Mouse (Mus musculus): Measurements from ENCODE around the gene Itgae. TPM values are rescaled to one million over a fixed set of nuclear protein-coding genes. Genes with fewer than 3 reads are reported as not detected.

The Itgae gene
- total RNA-seq (2014; rRNA removed): 0.05 TPM in 1 of 2 replicates, not detected in the other
- 0.09 and 0.10 TPM in 2 replicates for polyA plus RNA-seq (2015; fragmentation: Nextera tagmentation; extraction: Ambion mirVana)

- H3K4me2 ChIP-seq (ENCODE audit: low read depth, low read length, poor library complexity, severe bottlenecking): no peak within 1 kb of the TSS
- TF ChIP-seq CTCF (IDR thresholded peaks at IDR 0.05): no peak
- no peak within 1 kb of the TSS for H3K4me3 ChIP-seq (ENCODE audit: low read depth, low read length)
- ATAC-seq (ENCODE audit: low FRiP score) (no peak), DNase-seq (ENCODE audit: low spot score) (no peak)
- H3K27ac ChIP-seq (ENCODE audit: low read depth, low read length): no peak within 1 kb of the TSS
- H3K9ac ChIP-seq (replicated peaks; ENCODE audit: low read length, poor library complexity, severe bottlenecking): no peak within 1 kb of the TSS
- H3K9me3 ChIP-seq (ENCODE audit: low read length): no peaks in the 10 kb centered on the region
- H3K36me3 ChIP-seq (ENCODE audit: insufficient read depth, low read length): no peaks in the 10 kb centered on the region
- no peaks in the 10 kb centered on the region for H3K4me1 ChIP-seq (ENCODE audit: insufficient read depth, low read length)
- no peaks in the 10 kb centered on the region for H3K27me3 ChIP-seq (ENCODE audit: insufficient read depth, low read length)
- 80% methylated on average over 4 of the region's 4 CpGs for WGBS
Measured at GRCm38 (mm10) chr11:73090283-73090682, at the start of gene Itgae. Gene Itgae, plus strand, starts transcription at chr11:73090583.

DNA sequence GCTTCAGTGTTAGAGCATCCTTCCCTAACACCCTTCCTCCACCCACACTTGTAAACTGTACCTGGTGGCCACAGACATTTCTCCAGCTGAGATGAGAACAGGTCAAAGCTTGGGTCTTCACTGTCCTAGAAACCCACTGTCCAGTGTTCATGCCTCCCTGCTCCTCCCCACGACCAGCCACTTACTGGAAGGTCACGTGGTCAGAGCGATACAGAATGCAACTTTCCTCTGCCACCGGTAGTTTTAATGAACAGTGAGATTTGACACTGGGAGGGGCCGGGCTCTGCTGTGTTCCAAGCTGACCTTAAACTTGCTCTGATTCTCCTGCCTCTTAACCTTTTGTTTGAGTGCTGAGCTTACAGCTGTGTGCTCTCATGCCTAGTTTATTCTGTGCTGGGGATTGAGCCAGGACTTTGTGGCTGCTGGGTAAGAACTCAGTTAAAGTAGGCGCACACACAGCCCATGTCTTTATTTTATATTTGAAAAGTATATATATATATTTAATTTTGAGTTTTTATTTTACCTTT lies 46.1 kb upstream of the Itgae start:
- H3K4me3 ChIP-seq (ENCODE audit: low read depth, low read length): no peak overlapping the region
- DNase-seq (ENCODE audit: low spot score) (no peak), ATAC-seq (ENCODE audit: low FRiP score) (no peak)
- 67% methylated on average over 6 of the region's 6 CpGs for WGBS
- H3K9ac ChIP-seq (replicated peaks; ENCODE audit: low read length, poor library complexity, severe bottlenecking): no peak overlapping the region
- H3K36me3 ChIP-seq (ENCODE audit: insufficient read depth, low read length): peaks cover 16% of the 10 kb centered on the region
- no peak overlapping the region for H3K27ac ChIP-seq (ENCODE audit: low read depth, low read length)
- H3K9me3 ChIP-seq (ENCODE audit: low read length): no peaks in the 10 kb centered on the region
- H3K4me1 ChIP-seq (ENCODE audit: insufficient read depth, low read length): no peaks in the 10 kb centered on the region; the same call in 1 of the 2 replicates
- no peaks in the 10 kb centered on the region for H3K27me3 ChIP-seq (ENCODE audit: insufficient read depth, low read length)
- H3K4me2 ChIP-seq (ENCODE audit: low read depth, low read length, poor library complexity, severe bottlenecking): no peak overlapping the region
- TF ChIP-seq CTCF (IDR thresholded peaks at IDR 0.05): no peak

GRCm38 (mm10) chr11:73044789-73045188 lies 45.6 kb upstream of the Itgae start:
- Histone ChIP-seq H3K36me3 (ENCODE audit: insufficient read depth, low read length) (peaks cover 16% of the 10 kb centered on the region), H3K4me3 (ENCODE audit: low read depth, low read length) (no peak overlapping the region), H3K27ac (ENCODE audit: low read depth, low read length) (no peak overlapping the region), H3K9ac (replicated peaks; ENCODE audit: low read length, poor library complexity, severe bottlenecking) (no peak overlapping the region), H3K4me1 (ENCODE audit: insufficient read depth, low read length) (no peaks in the 10 kb centered on the region; the same call in 1 of the 2 replicates), H3K4me2 (ENCODE audit: low read depth, low read length, poor library complexity, severe bottlenecking) (no peak overlapping the region), H3K27me3 (ENCODE audit: insufficient read depth, low read length) (no peaks in the 10 kb centered on the region), H3K9me3 (ENCODE audit: low read length) (no peaks in the 10 kb centered on the region)
- TF ChIP-seq CTCF (IDR thresholded peaks at IDR 0.05): no peak
- 80% methylated on average over 4 of the region's 4 CpGs for WGBS
- ATAC-seq (ENCODE audit: low FRiP score) (no peak), DNase-seq (ENCODE audit: low spot score) (no peak)

DNA sequence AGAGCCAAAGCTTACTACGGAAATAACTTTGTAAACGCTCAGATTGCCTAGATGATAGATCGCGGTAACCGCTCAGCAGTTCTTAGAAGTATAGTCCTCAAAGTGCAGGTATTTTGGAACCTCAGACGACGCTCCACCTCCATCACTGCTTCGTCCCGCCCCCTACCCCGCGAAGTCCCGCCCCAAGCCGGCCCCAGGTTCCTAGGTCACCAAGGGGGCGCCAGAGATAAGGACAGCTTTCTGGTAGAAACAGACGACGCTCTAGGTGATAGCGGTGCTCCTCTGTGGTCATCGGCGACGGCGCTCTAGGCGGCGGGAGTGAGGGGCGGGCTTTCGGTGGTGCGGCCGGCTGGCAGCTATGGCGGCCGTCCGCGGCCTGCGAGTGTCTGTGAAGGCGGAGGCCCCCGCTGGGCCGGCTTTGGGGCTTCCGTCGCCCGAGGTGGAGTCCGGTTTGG lies 42.8 kb upstream of the Itgae start, which contains the start of gene Ncbp3:
Gene Ncbp3 (plus strand): TSS at position 242 of the 455 bp plus-strand sequence.
- H3K4me2 ChIP-seq (ENCODE audit: low read depth, low read length, poor library complexity, severe bottlenecking): peak within 1 kb of the TSS; percentile 74
- peak within 1 kb of the TSS; percentile 97 for H3K4me3 ChIP-seq (ENCODE audit: low read depth, low read length)
- H3K4me1 ChIP-seq (ENCODE audit: insufficient read depth, low read length): no peaks in the 10 kb centered on the region; the same call in 1 of the 2 replicates
- H3K36me3 ChIP-seq (ENCODE audit: insufficient read depth, low read length): peaks cover 6% of the 10 kb centered on the region
- peak; percentile 93 for ATAC-seq (ENCODE audit: low FRiP score)
- H3K27ac ChIP-seq (ENCODE audit: low read depth, low read length): peak within 1 kb of the TSS; percentile 86
- peak; percentile 98 for DNase-seq (ENCODE audit: low spot score)
- H3K9me3 ChIP-seq (ENCODE audit: low read length): no peaks in the 10 kb centered on the region
- peak within 1 kb of the TSS; percentile 96 for H3K9ac ChIP-seq (replicated peaks; ENCODE audit: low read length, poor library complexity, severe bottlenecking)
- under 1% methylated on average over 37 of the region's 39 CpGs for WGBS
- peak; percentile 86 for TF ChIP-seq CTCF (IDR thresholded peaks at IDR 0.05)
- no peaks in the 10 kb centered on the region for H3K27me3 ChIP-seq (ENCODE audit: insufficient read depth, low read length)

DNA sequence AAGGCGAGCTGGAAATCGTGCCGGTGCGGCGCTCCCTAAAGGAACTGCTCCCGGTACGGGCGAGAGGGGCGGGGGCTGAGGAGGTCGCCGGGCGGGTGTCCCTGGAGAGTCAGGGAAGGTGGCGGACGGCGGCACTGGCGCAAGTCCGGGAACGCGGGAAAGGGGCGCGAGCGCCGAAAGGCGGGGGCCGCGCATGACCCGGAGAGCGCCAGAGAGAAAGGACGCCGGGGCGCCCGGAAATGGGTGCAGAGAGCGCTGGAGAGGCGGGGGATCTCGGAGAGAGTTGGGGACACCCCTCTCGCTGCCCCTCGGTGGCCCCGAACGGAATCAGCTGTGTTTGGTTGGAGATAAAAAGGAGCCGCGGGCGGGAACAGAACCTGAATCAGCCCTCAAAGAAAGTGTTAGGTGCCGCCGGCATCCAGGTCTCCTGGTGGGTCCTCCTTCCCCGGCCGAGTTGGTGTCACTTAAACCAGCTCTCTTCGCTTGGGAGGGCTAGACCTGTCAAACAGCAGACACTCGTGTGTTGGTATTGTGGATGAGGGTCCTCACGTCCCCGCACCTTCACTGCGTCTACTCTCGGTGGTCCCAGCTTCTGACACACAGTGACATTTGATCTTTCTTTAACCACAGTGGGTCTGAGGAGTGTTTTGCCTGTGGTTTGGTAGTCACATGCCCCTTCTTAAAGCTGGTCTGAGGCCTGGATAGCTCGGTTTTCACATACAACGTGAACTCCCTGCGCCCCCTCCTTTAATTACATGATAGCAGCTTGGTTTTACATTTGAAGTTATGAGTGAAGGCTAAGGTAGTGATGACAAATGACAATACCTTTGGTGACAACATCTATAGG lies 42.1 kb upstream of the Itgae start:
- H3K27ac ChIP-seq (ENCODE audit: low read depth, low read length): peak overlapping the region; percentile 86
- DNase-seq (ENCODE audit: low spot score) (peak; percentile 25), ATAC-seq (ENCODE audit: low FRiP score) (peak; percentile 65)
- H3K36me3 ChIP-seq (ENCODE audit: insufficient read depth, low read length): peaks cover 6% of the 10 kb centered on the region
- H3K9me3 ChIP-seq (ENCODE audit: low read length): no peaks in the 10 kb centered on the region
- H3K27me3 ChIP-seq (ENCODE audit: insufficient read depth, low read length): no peaks in the 10 kb centered on the region
- WGBS: 1% methylated on average over 52 of the region's 55 CpGs
- H3K4me3 ChIP-seq (ENCODE audit: low read depth, low read length): peak overlapping the region; percentile 97
- H3K4me2 ChIP-seq (ENCODE audit: low read depth, low read length, poor library complexity, severe bottlenecking): peak overlapping the region; percentile 74
- no peak for TF ChIP-seq CTCF (IDR thresholded peaks at IDR 0.05)
- H3K4me1 ChIP-seq (ENCODE audit: insufficient read depth, low read length): no peaks in the 10 kb centered on the region; the same call in 1 of the 2 replicates
- H3K9ac ChIP-seq (replicated peaks; ENCODE audit: low read length, poor library complexity, severe bottlenecking): peak overlapping the region; percentile 96

GRCm38 (mm10) chr11:73049335-73049734 lies 41.0 kb upstream of the Itgae start:
- WGBS: 4% methylated on average over 4 of the region's 4 CpGs
- H3K4me3 ChIP-seq (ENCODE audit: low read depth, low read length): peak overlapping the region; percentile 97; the same call in 1 of the 2 replicates
- no peak overlapping the region for H3K9ac ChIP-seq (replicated peaks; ENCODE audit: low read length, poor library complexity, severe bottlenecking)
- peaks cover 16% of the 10 kb centered on the region for H3K36me3 ChIP-seq (ENCODE audit: insufficient read depth, low read length)
- peak; percentile 88 for DNase-seq (ENCODE audit: low spot score)
- H3K27me3 ChIP-seq (ENCODE audit: insufficient read depth, low read length): no peaks in the 10 kb centered on the region
- H3K4me1 ChIP-seq (ENCODE audit: insufficient read depth, low read length): no peaks in the 10 kb centered on the region; the same call in 1 of the 2 replicates
- H3K4me2 ChIP-seq (ENCODE audit: low read depth, low read length, poor library complexity, severe bottlenecking): peak overlapping the region; percentile 74
- no peaks in the 10 kb centered on the region for H3K9me3 ChIP-seq (ENCODE audit: low read length)
- ATAC-seq (ENCODE audit: low FRiP score): no peak
- peak; percentile 94 for TF ChIP-seq CTCF (IDR thresholded peaks at IDR 0.05)
- no peak overlapping the region for H3K27ac ChIP-seq (ENCODE audit: low read depth, low read length)

All from midbrain, postnatal 0 days (tissue).